51 mouse cellular contexts compared by ENCODE assay signal in genomic region chr14:51259741-51260140, GRCm38 (mm10). TPM values are rescaled to one million over a fixed set of nuclear protein-coding genes. Genes with fewer than 3 reads are reported as not detected.
"Had no signal": no experiment of that assay in that cellular context is flagged by ENCODE, and none has a peak within 500 bp of the region (broad histone marks: within the 10 kb centered on the region; RNA-seq: fewer than 3 reads in every experiment).

No protein-coding gene starts in this region.

- ATAC-seq: hindbrain, embryonic 16.5 days; hindbrain, postnatal 0 days; inflammation-experienced regulatory T-cells, adult 6 months; intestine, embryonic 15.5 days; intestine, embryonic 16.5 days; intestine, postnatal 0 days had no signal

- H3K4me3 ChIP-seq: heart, embryonic 10.5 days; heart, embryonic 12.5 days; heart, embryonic 13.5 days; heart, embryonic 15.5 days; hindbrain, embryonic 10.5 days; hindbrain, embryonic 12.5 days; hindbrain, embryonic 13.5 days; hindbrain, embryonic 15.5 days; intestine, embryonic 15.5 days; kidney, embryonic 15.5 days; layer of hippocampus, adult 2 months; left cerebral cortex, adult 2 months had no signal

- H3K27ac ChIP-seq: heart, embryonic 10.5 days; heart, embryonic 13.5 days; heart, embryonic 15.5 days; hindbrain, embryonic 10.5 days; hindbrain, embryonic 12.5 days; hindbrain, embryonic 13.5 days; hindbrain, embryonic 14.5 days; hindbrain, embryonic 15.5 days; hindbrain, postnatal 0 days; intestine, embryonic 15.5 days; kidney, embryonic 15.5 days; kidney, postnatal 0 days; layer of hippocampus, adult 2 months; left cerebral cortex, adult 2 months had no signal

- H3K4me1 ChIP-seq: heart, embryonic 10.5 days; heart, embryonic 12.5 days; heart, embryonic 13.5 days; heart, embryonic 15.5 days; hindbrain, embryonic 10.5 days; hindbrain, embryonic 12.5 days; hindbrain, embryonic 13.5 days; hindbrain, embryonic 15.5 days; intestine, embryonic 15.5 days; kidney, embryonic 15.5 days had no signal

- H3K27me3 ChIP-seq: heart, embryonic 12.5 days; heart, embryonic 13.5 days; heart, embryonic 15.5 days; hindbrain, embryonic 12.5 days; hindbrain, embryonic 13.5 days; hindbrain, embryonic 15.5 days; intestine, embryonic 15.5 days; kidney, embryonic 15.5 days had no signal

- H3K4me2 ChIP-seq: heart, embryonic 11.5 days; heart, embryonic 12.5 days; heart, embryonic 13.5 days; heart, embryonic 15.5 days; hindbrain, embryonic 12.5 days; hindbrain, embryonic 13.5 days; hindbrain, embryonic 14.5 days; hindbrain, embryonic 15.5 days; intestine, embryonic 15.5 days; kidney, embryonic 15.5 days had no signal

- DNase-seq: heart, postnatal 10 days; heart, postnatal 14 days; heart, postnatal 36 days; heart, postnatal 4 days; kidney, adult 11 months; kidney, adult 18-20 months; kidney, adult 2 months; kidney, adult 8-10 months; kidney, adult 9 months; kidney, postnatal 10 days; kidney, postnatal 14 days; kidney, postnatal 25 days; kidney, postnatal 36 days; layer of hippocampus, adult 9-11 months; layer of hippocampus, postnatal 36 days had no signal

- H3K36me3 ChIP-seq: heart, embryonic 10.5 days; heart, embryonic 12.5 days; heart, embryonic 13.5 days; heart, embryonic 15.5 days; hindbrain, embryonic 10.5 days; hindbrain, embryonic 12.5 days; hindbrain, embryonic 13.5 days; hindbrain, embryonic 15.5 days; intestine, embryonic 15.5 days; kidney, embryonic 15.5 days had no signal

- H3K9ac ChIP-seq: heart, embryonic 12.5 days; heart, embryonic 13.5 days; heart, embryonic 15.5 days; hindbrain, embryonic 12.5 days; hindbrain, embryonic 13.5 days; hindbrain, embryonic 14.5 days; hindbrain, embryonic 15.5 days; intestine, embryonic 15.5 days; kidney, embryonic 15.5 days had no signal

- H3K9me3 ChIP-seq: heart, embryonic 10.5 days; heart, embryonic 12.5 days; heart, embryonic 13.5 days; heart, embryonic 15.5 days; hindbrain, embryonic 10.5 days; hindbrain, embryonic 12.5 days; hindbrain, embryonic 13.5 days; hindbrain, embryonic 15.5 days; intestine, embryonic 15.5 days; kidney, embryonic 15.5 days had no signal

RNA-seq across cellular contexts. Expression of gene Rnase2a, which starts 3.8 kb away (rescaled TPM):
- total RNA-seq: heart, postnatal 10 days; heart, postnatal 14 days; heart, postnatal 25 days; heart, postnatal 4 days; hematopoietic stem cell, adult 5-6 weeks; hindbrain, postnatal 0 days; layer of hippocampus, adult 18-20 months; layer of hippocampus, adult 2 months; layer of hippocampus, adult 8-10 months; layer of hippocampus, postnatal 10 days; layer of hippocampus, postnatal 14 days; layer of hippocampus, postnatal 25 days; layer of hippocampus, postnatal 36 days; left cerebral cortex, adult 18-20 months; left cerebral cortex, adult 2 months; left cerebral cortex, adult 8-10 months had no signal
- polyA plus RNA-seq: heart, embryonic 10.5 days; heart, embryonic 11.5 days; heart, embryonic 12.5 days; heart, embryonic 13.5 days; heart, embryonic 14.5 days; heart, embryonic 15.5 days; heart, embryonic 16.5 days; heart, postnatal 0 days; hindbrain, embryonic 10.5 days; hindbrain, embryonic 11.5 days; hindbrain, embryonic 12.5 days; hindbrain, embryonic 13.5 days; hindbrain, embryonic 14.5 days; hindbrain, embryonic 15.5 days; hindbrain, embryonic 16.5 days; hindbrain, postnatal 0 days; inflammation-experienced regulatory T-cells, adult 6 months; intestine, embryonic 14.5 days; intestine, embryonic 15.5 days; intestine, embryonic 16.5 days; intestine, postnatal 0 days; kidney, adult 2 months; kidney, embryonic 15.5 days; kidney, embryonic 16.5 days; kidney, postnatal 0 days; large intestine, adult 2 months had no signal

RNA-seq across cellular contexts. Expression of gene Ear14, which starts 56.5 kb away (rescaled TPM):
- total RNA-seq: heart, postnatal 10 days; heart, postnatal 14 days; heart, postnatal 25 days; heart, postnatal 36 days; heart, postnatal 4 days; hematopoietic stem cell, adult 5-6 weeks; hindbrain, postnatal 0 days; layer of hippocampus, adult 18-20 months; layer of hippocampus, adult 2 months; layer of hippocampus, adult 8-10 months; layer of hippocampus, postnatal 10 days; layer of hippocampus, postnatal 14 days; layer of hippocampus, postnatal 25 days; left cerebral cortex, adult 18-20 months; left cerebral cortex, adult 2 months; left cerebral cortex, adult 8-10 months had no signal
- polyA plus RNA-seq: heart, embryonic 10.5 days; heart, embryonic 11.5 days; heart, embryonic 12.5 days; heart, embryonic 13.5 days; heart, embryonic 14.5 days; heart, embryonic 15.5 days; heart, embryonic 16.5 days; heart, postnatal 0 days; hindbrain, embryonic 10.5 days; hindbrain, embryonic 11.5 days; hindbrain, embryonic 12.5 days; hindbrain, embryonic 13.5 days; hindbrain, embryonic 14.5 days; hindbrain, embryonic 15.5 days; hindbrain, embryonic 16.5 days; hindbrain, postnatal 0 days; inflammation-experienced regulatory T-cells, adult 6 months; intestine, embryonic 14.5 days; intestine, embryonic 15.5 days; intestine, embryonic 16.5 days; intestine, postnatal 0 days; kidney, adult 2 months; kidney, embryonic 15.5 days; kidney, embryonic 16.5 days; kidney, postnatal 0 days; large intestine, adult 2 months had no signal
